Mouse (Mus musculus) hindbrain, embryonic 14.5 days (tissue): ENCODE results near the gene Osbpl8. TPM values are rescaled to one million over a fixed set of nuclear protein-coding genes. Genes with fewer than 3 reads are reported as not detected.

Source experiments
- ATAC-seq: fragments of 200-750 bp; cut with Nextera tagmentation; 2 replicates; pipeline ENCODE4 v1.8.0; 2017; ENCODE audit warnings: moderate number of reproducible peaks, mild to moderate bottlenecking, moderate TSS enrichment, moderate library complexity; ENCODE audit not compliant: low FRiP score
- DNase-seq: peaks from one replicate; pipeline ENCODE4 v3.0.0-alpha.2; 2015; ENCODE audit warnings: low spot score
- H3K27ac ChIP-seq: fragments of 300-500 bp; sonication (generic); 2 replicates; pipeline ENCODE4 v1.5.1; 2014; ENCODE audit warnings: mild to moderate bottlenecking, moderate library complexity
- H3K27me3 ChIP-seq: fragments of 300-500 bp; sonication (generic); 2 replicates; pipeline ENCODE4 v1.6.1; 2014; ENCODE audit warnings: mild to moderate bottlenecking, low read length, mixed read lengths; ENCODE audit not compliant: control insufficient read depth, insufficient read depth
- H3K36me3 ChIP-seq: fragments of 300-500 bp; sonication (generic); replicated peaks from 2 replicates; pipeline ENCODE4 v1.6.1; 2014; ENCODE audit not compliant: control insufficient read depth, insufficient read depth
- H3K4me1 ChIP-seq: fragments of 300-500 bp; sonication (generic); replicated peaks from 2 replicates; pipeline ENCODE4 v1.6.1; 2014; ENCODE audit warnings: antibody characterized with exemption, low read length, mixed read lengths; ENCODE audit not compliant: control insufficient read depth, insufficient read depth
- H3K4me2 ChIP-seq: fragments of 300-500 bp; sonication (generic); replicated peaks from 2 replicates; pipeline ENCODE4 v1.6.1; 2014; ENCODE audit warnings: mild to moderate bottlenecking, moderate library complexity
- H3K4me3 ChIP-seq: fragments of 300-500 bp; sonication (generic); replicated peaks from 2 replicates; pipeline ENCODE4 v1.5.1; 2014; ENCODE audit warnings: mild to moderate bottlenecking, low read length
- H3K9ac ChIP-seq: fragments of 300-500 bp; sonication (generic); 2 replicates; pipeline ENCODE4 v1.6.1; 2014
- H3K9me3 ChIP-seq: fragments of 300-500 bp; sonication (generic); 2 replicates; pipeline ENCODE4 v1.6.1; 2016; ENCODE audit warnings: low read length; ENCODE audit not compliant: control insufficient read depth
- WGBS: fragments of 180-500 bp; shearing (Covaris S2); extraction: QIAGEN DNeasy Blood & Tissue Kit; methylation state at CpG from one replicate; pipeline ENCODE4 v1.1.7; 2014; 5-methylcytosine and 5-hydroxymethylcytosine counted together
- polyA plus RNA-seq: library from polyadenylated mRNA; unstranded; fragments of >200 nt; fragmentation: Nextera tagmentation; extraction: Ambion mirVana; gene quantifications from 2 replicates; pipeline ENCODE4 v1.2.1, GENCODE M21; 2014

The Osbpl8 gene
- polyA plus RNA-seq, 1 experiment from 2014 or later: 20.6 TPM

GRCm38 (mm10) chr10:111144371-111144959, 20.1 kb upstream of the Osbpl8 start:
- DNase-seq (no peak), ATAC-seq (no peak)
- Histone ChIP-seq H3K4me3 (no peak overlapping the region), H3K27me3 (no peaks in the 10 kb centered on the region), H3K27ac (no peak overlapping the region), H3K9me3 (no peaks in the 10 kb centered on the region), H3K9ac (no peak overlapping the region), H3K4me2 (no peak overlapping the region), H3K36me3 (no peaks in the 10 kb centered on the region), H3K4me1 (no peaks in the 10 kb centered on the region)
- 88% methylated on average over 11 of the region's 11 CpGs for WGBS

GRCm38 (mm10) chr10:111149761-111150160, 14.8 kb upstream of the Osbpl8 start:
- no peak overlapping the region for H3K9ac ChIP-seq
- DNase-seq (no peak), ATAC-seq (no peak)
- no peaks in the 10 kb centered on the region for H3K27me3 ChIP-seq
- H3K4me1 ChIP-seq: no peaks in the 10 kb centered on the region
- H3K36me3 ChIP-seq: no peaks in the 10 kb centered on the region
- H3K27ac ChIP-seq: no peak overlapping the region
- 67% methylated on average over 5 of the region's 5 CpGs for WGBS
- H3K9me3 ChIP-seq: no peaks in the 10 kb centered on the region
- no peak overlapping the region for H3K4me2 ChIP-seq
- no peak overlapping the region for H3K4me3 ChIP-seq

GRCm38 (mm10) chr10:111155065-111155464, 9.5 kb upstream of the Osbpl8 start:
- WGBS: 93% methylated on average over 3 of the region's 3 CpGs
- Histone ChIP-seq H3K27ac (no peak overlapping the region), H3K4me3 (no peak overlapping the region), H3K4me1 (no peaks in the 10 kb centered on the region), H3K9ac (no peak overlapping the region), H3K27me3 (no peaks in the 10 kb centered on the region), H3K36me3 (no peaks in the 10 kb centered on the region), H3K4me2 (no peak overlapping the region), H3K9me3 (no peaks in the 10 kb centered on the region)
- ATAC-seq (no peak), DNase-seq (no peak)

- Histone ChIP-seq H3K4me1 (no peaks in the 10 kb centered on the region), H3K36me3 (no peaks in the 10 kb centered on the region), H3K27me3 (no peaks in the 10 kb centered on the region), H3K4me3 (no peak overlapping the region), H3K9ac (no peak overlapping the region), H3K4me2 (no peak overlapping the region), H3K9me3 (no peaks in the 10 kb centered on the region), H3K27ac (no peak overlapping the region)
- ATAC-seq (no peak), DNase-seq (no peak)
- 80% methylated on average over 7 of the region's 7 CpGs for WGBS
These were observed 9.0 kb upstream of the Osbpl8 start for GRCm38 (mm10) chr10:111155571-111155970.

GRCm38 (mm10) chr10:111156394-111157190, 8.0 kb upstream of the Osbpl8 start:
- H3K27ac ChIP-seq: no peak overlapping the region
- H3K4me2 ChIP-seq: no peak overlapping the region
- H3K9me3 ChIP-seq: no peaks in the 10 kb centered on the region
- 91% methylated on average over 29 of the region's 29 CpGs for WGBS
- no peak overlapping the region for H3K4me3 ChIP-seq
- no peak for DNase-seq
- H3K36me3 ChIP-seq: no peaks in the 10 kb centered on the region
- no peak for ATAC-seq
- H3K4me1 ChIP-seq: no peaks in the 10 kb centered on the region
- no peak overlapping the region for H3K9ac ChIP-seq
- no peaks in the 10 kb centered on the region for H3K27me3 ChIP-seq

- WGBS: 91% methylated on average over 7 of the region's 7 CpGs
- Histone ChIP-seq H3K4me1 (no peaks in the 10 kb centered on the region), H3K4me2 (no peak overlapping the region), H3K9me3 (no peaks in the 10 kb centered on the region), H3K4me3 (no peak overlapping the region), H3K36me3 (no peaks in the 10 kb centered on the region), H3K9ac (no peak overlapping the region), H3K27ac (no peak overlapping the region), H3K27me3 (no peaks in the 10 kb centered on the region)
- ATAC-seq (no peak), DNase-seq (no peak)
These were observed 7.3 kb upstream of the Osbpl8 start for GRCm38 (mm10) chr10:111157241-111157659.

- ATAC-seq (no peak), DNase-seq (no peak)
- H3K36me3 ChIP-seq: no peaks in the 10 kb centered on the region
- no peaks in the 10 kb centered on the region for H3K27me3 ChIP-seq
- H3K4me2 ChIP-seq: no peak overlapping the region
- WGBS: 76% methylated on average over 5 of the region's 5 CpGs
- H3K27ac ChIP-seq: no peak overlapping the region
- no peak overlapping the region for H3K9ac ChIP-seq
- 0 out of 2 replicates have a peak, but pooled peaks cover 5% of the 10 kb centered on the region for H3K4me1 ChIP-seq
- no peak overlapping the region for H3K4me3 ChIP-seq
- H3K9me3 ChIP-seq: no peaks in the 10 kb centered on the region
These were observed 4.6 kb upstream of the Osbpl8 start for GRCm38 (mm10) chr10:111159789-111160522.

GRCm38 (mm10) chr10:111160540-111160939, 4.0 kb upstream of the Osbpl8 start:
- no peak overlapping the region for H3K4me3 ChIP-seq
- no peak overlapping the region for H3K27ac ChIP-seq
- H3K9ac ChIP-seq: no peak overlapping the region
- H3K36me3 ChIP-seq: no peaks in the 10 kb centered on the region
- H3K27me3 ChIP-seq: no peaks in the 10 kb centered on the region
- ATAC-seq (no peak), DNase-seq (no peak)
- 0 out of 2 replicates have a peak, but pooled peaks cover 5% of the 10 kb centered on the region for H3K4me1 ChIP-seq
- no peaks in the 10 kb centered on the region for H3K9me3 ChIP-seq
- H3K4me2 ChIP-seq: no peak overlapping the region
- WGBS: 88% methylated on average over 3 of the region's 3 CpGs

- H3K4me2 ChIP-seq: no peak overlapping the region
- WGBS: 90% methylated on average over 6 of the region's 6 CpGs
These were observed 3.2 kb upstream of the Osbpl8 start for GRCm38 (mm10) chr10:111161373-111161772.

More at GRCm38 (mm10) chr10:111161373-111161772, 3.2 kb upstream of the Osbpl8 start:
- no peaks in the 10 kb centered on the region for H3K9me3 ChIP-seq
- H3K36me3 ChIP-seq: no peaks in the 10 kb centered on the region
- no peak overlapping the region for H3K9ac ChIP-seq
- H3K27me3 ChIP-seq: no peaks in the 10 kb centered on the region
- ATAC-seq (no peak), DNase-seq (no peak)
- peaks cover 12% of the 10 kb centered on the region for H3K4me1 ChIP-seq
- H3K27ac ChIP-seq: no peak overlapping the region
- H3K4me3 ChIP-seq: no peak overlapping the region
